In the genomic region with DNA sequence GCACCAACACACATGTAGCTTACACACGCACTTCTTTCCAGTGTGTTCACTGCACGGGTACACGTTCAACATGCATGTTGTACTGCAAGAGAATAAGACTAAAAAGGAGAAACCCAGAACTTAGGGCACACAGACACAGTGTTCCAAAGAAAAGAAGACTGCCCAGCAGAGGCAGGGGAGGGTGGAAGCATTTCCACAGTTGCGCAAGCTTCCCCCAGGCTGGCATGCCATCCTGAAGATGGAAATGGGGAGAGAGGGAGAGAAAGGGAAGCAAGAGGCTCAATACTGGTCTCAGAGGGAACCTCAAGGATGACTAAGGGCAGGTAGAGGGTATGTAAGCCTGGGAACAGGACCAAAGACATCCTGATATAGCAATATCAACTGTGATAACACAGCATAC, we compare ENCODE assay signal across 25 mouse cellular contexts. TPM values are rescaled to one million over a fixed set of nuclear protein-coding genes. Genes with fewer than 3 reads are reported as not detected.
DNase-seq lines count a peak whose midpoint lies in the region; ATAC-seq lines count a peak whose summit lies in the region.
"Had no signal": no experiment of that assay in that cellular context is flagged by ENCODE, and none has a peak within 500 bp of the region (broad histone marks: within the 10 kb centered on the region; RNA-seq: fewer than 3 reads in every experiment).

No protein-coding gene starts in this region.

- no peak for ATAC-seq in heart, embryonic 16.5 days (replicated peaks; ENCODE audit: extremely low read depth, insufficient read depth, low FRiP score)
- ATAC-seq in heart, embryonic 12.5 days (ENCODE audit: insufficient number of reproducible peaks, low FRiP score), result no peak
- ATAC-seq: activated CD4-positive, CD25-positive, alpha-beta regulatory T cell, adult 4 months; forebrain, embryonic 15.5 days; hindbrain, embryonic 16.5 days; intestine, embryonic 15.5 days had no signal

- 94% methylated on average over 4 of the region's 4 CpGs for WGBS in heart, embryonic 10.5 days
- WGBS in heart, embryonic 16.5 days, result 94% methylated on average over 4 of the region's 4 CpGs
- 92% methylated on average over 4 of the region's 4 CpGs for WGBS in heart, embryonic 12.5 days

- H3K9ac ChIP-seq in heart, embryonic 16.5 days (ENCODE audit: low read length), result no peak overlapping the region
- H3K9ac ChIP-seq in heart, embryonic 12.5 days, result no peak overlapping the region; the same call in 1 of the 2 replicates
- H3K9ac ChIP-seq: embryonic facial prominence, embryonic 13.5 days; forebrain, embryonic 12.5 days; forebrain, embryonic 15.5 days; hindbrain, embryonic 13.5 days; intestine, embryonic 15.5 days had no signal

- no peak overlapping the region for H3K27ac ChIP-seq in heart, embryonic 10.5 days
- H3K27ac ChIP-seq in heart, embryonic 16.5 days (ENCODE audit: low read length), result peak overlapping the region; percentile 46
- H3K27ac ChIP-seq in heart, embryonic 12.5 days (ENCODE audit: poor library complexity, severe bottlenecking), result no peak overlapping the region; the same call in 1 of the 2 replicates
- H3K27ac ChIP-seq: embryonic facial prominence, embryonic 10.5 days; embryonic facial prominence, embryonic 13.5 days; forebrain, embryonic 12.5 days; forebrain, embryonic 15.5 days; hindbrain, embryonic 10.5 days; hindbrain, embryonic 13.5 days; intestine, embryonic 15.5 days had no signal

- H3K27me3 ChIP-seq in heart, embryonic 10.5 days (ENCODE audit: insufficient read depth, poor library complexity, severe bottlenecking), result no peaks in the 10 kb centered on the region
- H3K27me3 ChIP-seq in heart, embryonic 16.5 days (ENCODE audit: control insufficient read depth, insufficient read depth, low read length), result no peaks in the 10 kb centered on the region
- H3K27me3 ChIP-seq in heart, embryonic 12.5 days (replicated peaks), result no peaks in the 10 kb centered on the region
- H3K27me3 ChIP-seq: forebrain, embryonic 12.5 days; forebrain, embryonic 15.5 days; hindbrain, embryonic 13.5 days; intestine, embryonic 15.5 days had no signal

- intact Hi-C loops in heart, postnatal 36 days (cut with DNase I), result loop anchor here (2.0 to 10.0 kb wide), 2 partner anchors 32 to 400 kb away; a partner anchor contains a TSS

- no peaks in the 10 kb centered on the region for H3K9me3 ChIP-seq in heart, embryonic 10.5 days
- no peaks in the 10 kb centered on the region for H3K9me3 ChIP-seq in heart, embryonic 16.5 days (replicated peaks; ENCODE audit: control insufficient read depth, low read length)
- no peaks in the 10 kb centered on the region for H3K9me3 ChIP-seq in heart, embryonic 12.5 days (replicated peaks)
- H3K9me3 ChIP-seq: embryonic facial prominence, embryonic 10.5 days; embryonic facial prominence, embryonic 13.5 days; forebrain, embryonic 12.5 days; forebrain, embryonic 15.5 days; hindbrain, embryonic 10.5 days; hindbrain, embryonic 13.5 days; intestine, embryonic 15.5 days had no signal

- H3K4me2 ChIP-seq in heart, embryonic 16.5 days (ENCODE audit: low read depth, low read length), result no peak overlapping the region
- H3K4me2 ChIP-seq in heart, embryonic 12.5 days, result no peak overlapping the region
- H3K4me2 ChIP-seq: embryonic facial prominence, embryonic 13.5 days; forebrain, embryonic 12.5 days; forebrain, embryonic 15.5 days; hindbrain, embryonic 13.5 days; intestine, embryonic 15.5 days had no signal

- peak; percentile 35 for DNase-seq in heart, embryonic 10.5 days (ENCODE audit: low spot score)
- no peak for DNase-seq in heart, postnatal 36 days
- DNase-seq in adipocyte (ENCODE audit: low spot score), result peak; percentile 51
- DNase-seq in layer of hippocampus, adult 9-11 months, result no peak
- DNase-seq: adrenal gland, postnatal 25 days; cerebellum, adult 11-12 months; cerebellum, adult 8-10 months; cerebellum, postnatal 10 days; cerebellum, postnatal 36 days; embryo, embryonic 11 days; gastrocnemius, postnatal 25 days; kidney, adult 11 months; kidney, adult 8-10 months had no signal

- no peak overlapping the region for H3K4me3 ChIP-seq in heart, embryonic 10.5 days
- H3K4me3 ChIP-seq in heart, embryonic 16.5 days (ENCODE audit: low read length), result no peak overlapping the region
- H3K4me3 ChIP-seq in heart, embryonic 12.5 days, result no peak overlapping the region
- H3K4me3 ChIP-seq: embryonic facial prominence, embryonic 10.5 days; embryonic facial prominence, embryonic 13.5 days; erythroblast, embryonic 14.5 days; forebrain, embryonic 12.5 days; forebrain, embryonic 15.5 days; hindbrain, embryonic 10.5 days; hindbrain, embryonic 13.5 days; intestine, embryonic 15.5 days had no signal

- peaks cover 56% of the 10 kb centered on the region for H3K4me1 ChIP-seq in heart, embryonic 10.5 days
- H3K4me1 ChIP-seq in heart, embryonic 16.5 days (ENCODE audit: control insufficient read depth, insufficient read depth, low read length), result peaks cover 56% of the 10 kb centered on the region
- peaks cover 56% of the 10 kb centered on the region for H3K4me1 ChIP-seq in heart, embryonic 12.5 days (replicated peaks)
- H3K4me1 ChIP-seq: embryonic facial prominence, embryonic 13.5 days had no signal

- H3K36me3 ChIP-seq in heart, embryonic 10.5 days, result peaks cover 21% of the 10 kb centered on the region
- H3K36me3 ChIP-seq in heart, embryonic 16.5 days (ENCODE audit: control insufficient read depth, insufficient read depth), result peaks cover 2% of the 10 kb centered on the region; the same call in 1 of the 2 replicates
- H3K36me3 ChIP-seq in heart, embryonic 12.5 days, result peaks cover 29% of the 10 kb centered on the region
- H3K36me3 ChIP-seq: forebrain, embryonic 15.5 days; intestine, embryonic 15.5 days had no signal

RNA-seq across cellular contexts. Expression of a gene that starts 7.6 kb away (rescaled TPM):
- polyA plus RNA-seq in heart, embryonic 10.5 days (2016; fragmentation: Nextera tagmentation; extraction: Ambion mirVana), result 45.2 and 51.3 TPM in 2 replicates
- total RNA-seq in heart, postnatal 36 days (2021), result 10 to 100 TPM; 67.5 to 80.3 TPM
- polyA plus RNA-seq in heart, embryonic 16.5 days (2015; fragmentation: Nextera tagmentation; extraction: Ambion mirVana), result 61.8 and 66.0 TPM in 2 replicates
- 75.5 and 77.2 TPM in 2 replicates for polyA plus RNA-seq in heart, embryonic 12.5 days (2016; fragmentation: Nextera tagmentation; extraction: Ambion mirVana)
- polyA plus RNA-seq: erythroblast, embryonic 14.5 days had no signal

Comparison
In these comparisons a context has a peak if more than half of its experiments do, and no peak if none do; other contexts are left out.
1. DNase-seq: peak in heart, embryonic 10.5 days (single experiment) and adipocyte (single experiment); none in heart, postnatal 36 days (0 of 2) and layer of hippocampus, adult 9-11 months (single experiment).